Mouse (Mus musculus) cerebellum, adult 2 months (tissue): ENCODE results near the gene Crygb.

Experiments used
- CTCF ChIP-seq: fragments of 200-500 bp; IDR thresholded peaks from 2 replicates; pipeline ENCODE4 v1.5.1; 2011; ENCODE audit warnings: low read depth, mild to moderate bottlenecking, control low read depth, low read length, moderate library complexity, borderline replicate concordance; ENCODE audit not compliant: insufficient read depth
- POLR2A ChIP-seq: fragments of 200-500 bp; IDR thresholded peaks from 2 replicates; pipeline ENCODE4 v1.6.1; 2011; ENCODE audit warnings: low read length, control low read depth, borderline replicate concordance; ENCODE audit not compliant: insufficient read depth

DNA sequence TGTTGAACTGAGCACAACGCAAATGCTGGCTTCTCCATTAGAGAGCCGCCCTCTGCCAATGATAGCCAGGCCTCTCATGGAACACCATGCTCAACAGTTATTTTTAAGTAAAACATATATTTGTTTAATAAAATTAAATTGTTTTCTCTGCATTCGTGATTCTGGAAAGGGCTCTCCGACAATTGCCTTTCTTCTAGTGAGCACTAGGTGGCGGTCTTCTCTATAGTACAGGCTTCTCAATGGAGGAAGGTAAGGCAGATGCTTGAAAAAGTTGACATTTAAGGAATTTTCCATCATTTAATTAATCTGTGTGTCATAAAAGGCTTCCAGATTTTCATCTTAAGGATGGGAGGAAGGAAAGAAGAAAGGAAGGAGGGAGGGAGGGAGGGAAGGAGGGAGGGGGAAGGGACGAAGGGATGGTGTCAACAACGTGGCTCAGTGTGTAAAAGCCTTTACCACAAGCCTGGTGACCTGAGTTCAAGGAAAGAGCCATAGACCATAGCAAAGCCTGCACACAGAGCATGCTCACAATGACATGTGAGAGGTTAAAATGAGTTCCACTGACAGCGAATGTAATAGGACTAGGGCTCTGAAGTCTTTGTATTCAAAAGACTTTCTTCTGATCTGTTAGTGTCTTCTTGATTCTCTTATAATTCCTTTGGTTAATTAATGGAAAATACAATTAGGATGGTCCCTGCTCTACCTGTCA is 35.5 kb downstream of the Crygb start:
- TF ChIP-seq POLR2A (no peak), CTCF (peak; percentile 16; the same call in 1 of the 2 replicates)
